Mouse (Mus musculus) ES-E14 (cell line): ENCODE data around the gene Gck. TPM values are rescaled to one million over a fixed set of nuclear protein-coding genes. Genes with fewer than 3 reads are reported as not detected.

Source experiments
- DNase-seq: peaks from one replicate; pipeline ENCODE4 v3.0.0-alpha.2; 2013; ENCODE audit warnings: low read depth, low spot score
- H3K27ac ChIP-seq: 2 replicates; pipeline ENCODE4 v1.5.1; 2012; ENCODE audit warnings: low read depth, mild to moderate bottlenecking, low read length, moderate library complexity, mixed read lengths; ENCODE audit not compliant: poor library complexity, insufficient read depth, severe bottlenecking
- H3K36me3 ChIP-seq: 2 replicates; pipeline ENCODE4 v1.6.1; 2012; ENCODE audit warnings: mild to moderate bottlenecking, low read length, moderate library complexity, mixed read lengths; ENCODE audit not compliant: control insufficient read depth, poor library complexity, insufficient read depth, severe bottlenecking
- H3K4me1 ChIP-seq, 2 experiments: fragments of 150-350 bp in 1 of 2; sonication (generic) in 1 of 2; 2 replicates each; pipeline ENCODE4 v1.6.1; 2012; ENCODE audit warnings: low read length in 2 of 2, mild to moderate bottlenecking in 1 of 2, mixed read lengths in 1 of 2; ENCODE audit not compliant: control insufficient read depth in 2 of 2, insufficient read depth in 2 of 2, poor library complexity in 1 of 2
- H3K4me3 ChIP-seq, 2 experiments: fragments of 150-350 bp in 1 of 2; sonication (generic) in 1 of 2; 2 replicates each; pipeline ENCODE4 v1.5.1; 2012; ENCODE audit warnings: low read length in 2 of 2, low read depth in 1 of 2, mild to moderate bottlenecking in 1 of 2, mixed read lengths in 1 of 2; ENCODE audit not compliant: insufficient read depth in 1 of 2, poor library complexity in 1 of 2, severe bottlenecking in 1 of 2
- H3K9ac ChIP-seq: 2 replicates; pipeline ENCODE4 v1.6.1; 2012; ENCODE audit warnings: low read depth, mild to moderate bottlenecking, low read length, mixed read lengths; ENCODE audit not compliant: poor library complexity, insufficient read depth, severe bottlenecking
- H3K9me3 ChIP-seq: fragments of 150-350 bp; sonication (generic); 2 replicates; pipeline ENCODE4 v1.6.1; 2012; ENCODE audit warnings: low read depth, mild to moderate bottlenecking, low read length; ENCODE audit not compliant: control insufficient read depth, insufficient read depth
- CHD2 ChIP-seq: IDR thresholded peaks from 2 replicates; pipeline ENCODE4 v1.6.1; 2014; ENCODE audit warnings: mild to moderate bottlenecking, low read depth, low read length, inconsistent platforms
- HCFC1 ChIP-seq: IDR thresholded peaks from 2 replicates; pipeline ENCODE4 v1.6.1; 2012; ENCODE audit warnings: low read length, inconsistent platforms, borderline replicate concordance; ENCODE audit not compliant: insufficient read depth
- MAFK ChIP-seq: IDR thresholded peaks from 2 replicates; pipeline ENCODE4 v1.6.1; 2014; ENCODE audit warnings: mild to moderate bottlenecking, low read depth, low read length, inconsistent platforms; ENCODE audit not compliant: insufficient read depth
- ZC3H11A ChIP-seq: IDR thresholded peaks from 2 replicates; pipeline ENCODE4 v1.6.1; 2012; ENCODE audit warnings: low read depth, mild to moderate bottlenecking, inconsistent platforms, low read length, borderline replicate concordance
- ZNF384 ChIP-seq: IDR thresholded peaks from 2 replicates; pipeline ENCODE4 v1.6.1; 2012; ENCODE audit warnings: low read depth, low read length, inconsistent platforms
- in situ Hi-C, 2 experiments: fragments of 600-800 bp; cut with MboI; formaldehyde crosslinking; loops; one replicate each; pipeline ENCODE4 v1.15.1; 2025; ENCODE audit warnings: low sequenced_read_pairs in 2 of 2, inconsistent platforms in 1 of 2; ENCODE audit not compliant: unreplicated experiment in 2 of 2
- total RNA-seq: library from RNA; depleted of rRNA; stranded (reverse); fragments of 300-350 nt; gene quantifications from 2 replicates; pipeline ENCODE4 v1.2.3, GENCODE M21; 2012

The Gck gene
- total RNA-seq, 1 experiment: 0.76 TPM

GRCm38 (mm10) chr11:5983629-5984028, 33.7 kb upstream of the Gck start:
- H3K9ac ChIP-seq: no peak overlapping the region
- H3K4me3 ChIP-seq: no peak overlapping the region
- peaks cover 0 to 6% of the 10 kb centered on the region in 2 experiments; a peak in 2 of 4 replicates for H3K4me1 ChIP-seq
- H3K27ac ChIP-seq: no peak overlapping the region
- in situ Hi-C loops: no loop called here
- no peak for TF ChIP-seq ZC3H11A
- TF ChIP-seq CHD2: no peak
- no peak for TF ChIP-seq HCFC1
- no peak for TF ChIP-seq MAFK
- no peak for TF ChIP-seq ZNF384
- no peaks in the 10 kb centered on the region for H3K9me3 ChIP-seq
- peaks cover 2% of the 10 kb centered on the region; the same call in 1 of the 2 replicates for H3K36me3 ChIP-seq
- DNase-seq: no peak

- Histone ChIP-seq H3K27ac (no peak overlapping the region), H3K9ac (no peak overlapping the region; the same call in 1 of the 2 replicates), H3K4me3 (no peak overlapping the region), H3K9me3 (no peaks in the 10 kb centered on the region), H3K36me3 (no peaks in the 10 kb centered on the region; the same call in 1 of the 2 replicates), H3K4me1 (peaks cover 4 to 14% of the 10 kb centered on the region in 2 experiments; a peak in 2 of 4 replicates)
- DNase-seq: no peak
- in situ Hi-C loops: no loop called here
- no peak for TF ChIP-seq ZNF384
- TF ChIP-seq CHD2: no peak
- TF ChIP-seq MAFK: no peak
- no peak for TF ChIP-seq ZC3H11A
- TF ChIP-seq HCFC1: no peak
Measured at GRCm38 (mm10) chr11:5981323-5981722, 31.4 kb upstream of the Gck start.

- Histone ChIP-seq H3K4me3 (no peak overlapping the region), H3K36me3 (no peaks in the 10 kb centered on the region; the same call in 1 of the 2 replicates), H3K9ac (no peak overlapping the region), H3K9me3 (no peaks in the 10 kb centered on the region), H3K4me1 (peaks cover 4 to 16% of the 10 kb centered on the region in 2 experiments; a peak in 2 of 4 replicates), H3K27ac (no peak overlapping the region)
- DNase-seq: no peak
- TF ChIP-seq CHD2 (no peak), MAFK (no peak), ZC3H11A (no peak), ZNF384 (no peak), HCFC1 (no peak)
- in situ Hi-C loops: no loop called here
Measured at GRCm38 (mm10) chr11:5980561-5980960, 30.7 kb upstream of the Gck start.

- peaks cover 4 to 16% of the 10 kb centered on the region in 2 experiments; a peak in 2 of 4 replicates for H3K4me1 ChIP-seq
- H3K27ac ChIP-seq: no peak overlapping the region
- H3K9ac ChIP-seq: no peak overlapping the region
- DNase-seq: no peak
- TF ChIP-seq ZC3H11A: no peak
- no peak for TF ChIP-seq ZNF384
- no peak for TF ChIP-seq MAFK
- no peak for TF ChIP-seq CHD2
- no peak for TF ChIP-seq HCFC1
- H3K9me3 ChIP-seq: no peaks in the 10 kb centered on the region
- in situ Hi-C loops: no loop called here
- H3K36me3 ChIP-seq: no peaks in the 10 kb centered on the region; the same call in 1 of the 2 replicates
- no peak overlapping the region for H3K4me3 ChIP-seq
Measured at GRCm38 (mm10) chr11:5980108-5980507, 30.2 kb upstream of the Gck start.

GRCm38 (mm10) chr11:5979088-5979487, 29.2 kb upstream of the Gck start:
- H3K27ac ChIP-seq: no peak overlapping the region
- H3K36me3 ChIP-seq: no peaks in the 10 kb centered on the region; the same call in 1 of the 2 replicates
- H3K4me1 ChIP-seq: peaks cover 4 to 16% of the 10 kb centered on the region in 2 experiments; a peak in 2 of 4 replicates
- H3K9me3 ChIP-seq: no peaks in the 10 kb centered on the region
- TF ChIP-seq HCFC1 (no peak), ZNF384 (no peak), MAFK (no peak), ZC3H11A (no peak), CHD2 (no peak)
- in situ Hi-C loops: no loop called here
- DNase-seq: no peak
- H3K4me3 ChIP-seq: no peak overlapping the region
- no peak overlapping the region for H3K9ac ChIP-seq
